Mouse (Mus musculus) thymus, adult 2 months (tissue): ENCODE data around the gene Ccdc6.

ENCODE experiments used
- CTCF ChIP-seq: fragments of 200-500 bp; IDR thresholded peaks from 2 replicates; pipeline ENCODE4 v1.5.1; 2012; ENCODE audit warnings: mild to moderate bottlenecking, control low read depth, low read length, moderate library complexity, borderline replicate concordance; ENCODE audit not compliant: control insufficient read depth, poor library complexity, insufficient read depth; ENCODE audit errors: extremely low read depth
- POLR2A ChIP-seq: fragments of 200-500 bp; IDR thresholded peaks from 2 replicates; pipeline ENCODE4 v1.6.1; 2012; ENCODE audit warnings: mild to moderate bottlenecking, low read length, control low read depth, moderate library complexity; ENCODE audit not compliant: control insufficient read depth, poor library complexity, insufficient read depth; ENCODE audit errors: extremely low read depth

GRCm38 (mm10) chr10:70174494-70175190 lies 77.7 kb downstream of the Ccdc6 start:
- no peak for TF ChIP-seq CTCF
- no peak for TF ChIP-seq POLR2A
